Mouse (Mus musculus) kidney, embryonic 15.5 days (tissue): ENCODE data around the gene Mfsd4b1. TPM values are rescaled to one million over a fixed set of nuclear protein-coding genes. Genes with fewer than 3 reads are reported as not detected.

Experiments
- ATAC-seq: fragments of 200-750 bp; cut with Nextera tagmentation; replicated peaks from 2 replicates; pipeline ENCODE4 v1.8.0; 2017; ENCODE audit warnings: moderate TSS enrichment; ENCODE audit not compliant: low FRiP score
- H3K27ac ChIP-seq: fragments of 300-500 bp; sonication (generic); 2 replicates; pipeline ENCODE4 v1.5.1; 2015; ENCODE audit warnings: mild to moderate bottlenecking, inconsistent platforms
- H3K27me3 ChIP-seq: fragments of 300-500 bp; sonication (generic); 2 replicates; pipeline ENCODE4 v1.6.1; 2015; ENCODE audit warnings: inconsistent platforms
- H3K36me3 ChIP-seq: fragments of 300-500 bp; sonication (generic); 2 replicates; pipeline ENCODE4 v1.6.1; 2015; ENCODE audit warnings: inconsistent platforms
- H3K4me1 ChIP-seq: fragments of 300-500 bp; sonication (generic); 2 replicates; pipeline ENCODE4 v1.6.1; 2015; ENCODE audit warnings: inconsistent platforms
- H3K4me2 ChIP-seq: fragments of 300-500 bp; sonication (generic); 2 replicates; pipeline ENCODE4 v1.6.1; 2015; ENCODE audit warnings: moderate library complexity, mild to moderate bottlenecking, inconsistent platforms
- H3K4me3 ChIP-seq: fragments of 300-500 bp; sonication (generic); replicated peaks from 2 replicates; pipeline ENCODE4 v1.5.1; 2015; ENCODE audit warnings: mild to moderate bottlenecking, inconsistent platforms
- H3K9ac ChIP-seq: fragments of 300-500 bp; sonication (generic); 2 replicates; pipeline ENCODE4 v1.6.1; 2015; ENCODE audit warnings: mild to moderate bottlenecking, inconsistent platforms
- H3K9me3 ChIP-seq: fragments of 300-500 bp; sonication (generic); replicated peaks from 2 replicates; pipeline ENCODE4 v1.6.1; 2016; ENCODE audit warnings: inconsistent platforms
- WGBS: fragments of 180-500 bp; shearing (Covaris S2); methylation state at CpG from one replicate; pipeline ENCODE4 v1.1.7; 2015; ENCODE audit warnings: mixed read lengths; 5-methylcytosine and 5-hydroxymethylcytosine counted together
- polyA plus RNA-seq: library from polyadenylated mRNA; unstranded; fragments of >200 nt; fragmentation: Nextera tagmentation; extraction: Ambion mirVana; gene quantifications from 2 replicates; pipeline ENCODE4 v1.2.1, GENCODE M21; 2015

Gene Mfsd4b1
- polyA plus RNA-seq = 5.1 and 5.8 TPM in 2 replicates

DNA sequence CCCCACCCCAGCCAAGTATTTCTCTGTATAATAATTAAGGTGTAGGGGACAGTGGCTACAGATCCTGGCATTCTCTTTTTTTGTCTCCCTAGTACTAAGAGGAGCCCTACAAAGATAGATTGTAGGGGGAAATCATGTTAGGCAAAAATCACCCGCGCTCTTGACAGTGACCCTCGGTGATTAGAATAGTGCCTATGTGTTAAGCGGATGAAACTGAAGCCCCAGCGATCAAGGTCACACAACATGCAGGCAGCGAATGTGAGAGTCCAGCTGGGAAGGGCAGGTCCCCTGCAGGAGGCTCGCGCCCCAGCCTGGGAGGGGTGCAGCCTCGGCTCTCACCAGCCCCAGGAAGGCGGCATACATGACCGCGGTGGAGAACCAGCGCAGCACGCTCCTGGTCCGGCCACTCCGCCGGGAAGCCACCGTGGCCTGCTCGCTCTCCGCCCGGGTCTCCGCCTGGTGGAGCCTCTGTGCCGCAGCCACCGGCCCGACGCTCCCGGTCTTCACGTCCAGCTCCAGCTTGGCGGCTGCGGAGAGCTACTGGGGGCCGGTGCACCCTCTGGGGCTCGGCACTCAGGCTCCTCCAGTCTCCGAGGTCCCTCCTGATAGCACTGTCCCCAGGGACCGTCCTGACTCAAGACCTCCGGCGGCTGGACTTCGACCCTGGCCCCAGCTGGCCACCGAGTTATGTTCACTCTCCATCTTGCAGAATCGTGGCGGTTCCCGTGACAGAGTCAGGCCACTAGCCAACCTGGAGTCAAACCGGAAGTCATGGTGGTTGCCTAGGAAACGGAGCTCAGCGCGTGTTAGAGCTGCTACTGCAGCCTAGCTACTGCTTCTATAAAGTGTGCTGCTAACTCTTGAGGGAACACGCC, at the start of gene Mfsd4b1:
TSS of gene Mfsd4b1 (minus strand) at position 715 of the 875 bp plus-strand sequence.
- peak within 1 kb of the TSS; percentile 90 for H3K4me2 ChIP-seq
- peaks cover 10% of the 10 kb centered on the region for H3K4me1 ChIP-seq
- H3K27ac ChIP-seq = peak within 1 kb of the TSS; percentile 74
- ATAC-seq = peak; percentile 98
- H3K9me3 ChIP-seq = peaks cover 7% of the 10 kb centered on the region; the same call in 1 of the 2 replicates
- H3K4me3 ChIP-seq = peak within 1 kb of the TSS; percentile 55
- H3K36me3 ChIP-seq = no peaks in the 10 kb centered on the region
- H3K9ac ChIP-seq = peak within 1 kb of the TSS; percentile 39
- H3K27me3 ChIP-seq = 0 out of 2 replicates have a peak, but pooled peaks cover 3% of the 10 kb centered on the region
- 1% methylated on average over 44 of the region's 46 CpGs for WGBS

DNA sequence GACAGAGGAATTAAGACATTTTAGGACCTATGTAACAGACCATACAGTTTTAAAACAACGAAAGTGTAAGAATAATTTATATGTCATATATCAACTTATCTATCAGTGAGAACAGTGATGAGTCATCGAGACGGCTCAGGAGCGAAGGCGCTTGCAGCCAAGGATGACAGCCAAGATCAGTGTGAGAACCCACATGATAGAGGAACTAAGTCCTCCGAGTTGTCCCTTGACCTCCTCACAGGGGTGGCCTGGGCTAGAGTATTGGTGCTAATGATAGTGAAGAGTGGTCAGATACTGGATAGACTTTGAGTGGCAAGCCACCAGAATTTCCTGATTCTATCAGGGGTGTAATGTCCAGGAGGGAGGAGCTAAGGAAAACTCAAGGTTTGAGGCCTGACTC, 48.5 kb upstream of the Mfsd4b1 start:
- no peak overlapping the region for H3K9ac ChIP-seq
- H3K36me3 ChIP-seq = no peaks in the 10 kb centered on the region
- 83% methylated on average over 6 of the region's 6 CpGs for WGBS
- no peak for ATAC-seq
- peaks cover 9% of the 10 kb centered on the region; the same call in 1 of the 2 replicates for H3K4me1 ChIP-seq
- no peak overlapping the region for H3K27ac ChIP-seq
- H3K4me3 ChIP-seq = no peak overlapping the region
- H3K4me2 ChIP-seq = no peak overlapping the region
- H3K27me3 ChIP-seq = no peaks in the 10 kb centered on the region
- H3K9me3 ChIP-seq = no peaks in the 10 kb centered on the region

DNA sequence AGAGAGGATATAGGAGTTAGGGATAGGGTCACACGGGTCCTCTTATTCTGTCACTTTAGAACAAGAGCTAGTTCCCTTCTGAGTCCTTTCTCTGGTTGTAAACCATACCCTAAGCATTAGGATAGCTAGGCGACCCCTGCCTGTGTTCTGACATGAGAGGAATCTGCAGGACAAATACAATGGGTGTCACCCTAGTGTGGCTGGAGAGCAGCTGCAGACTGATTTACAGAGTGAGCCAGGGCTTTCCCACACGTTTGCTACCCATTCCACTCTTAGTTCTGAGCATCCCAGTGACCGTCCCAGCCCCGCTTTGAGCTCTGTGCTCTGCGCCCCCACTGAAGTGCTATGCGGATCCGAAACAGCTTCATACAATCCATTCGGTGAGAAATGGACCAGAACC, 45.6 kb upstream of the Mfsd4b1 start:
- ATAC-seq = no peak
- Histone ChIP-seq H3K4me2 (no peak overlapping the region), H3K36me3 (no peaks in the 10 kb centered on the region), H3K4me3 (no peak overlapping the region), H3K9ac (no peak overlapping the region), H3K27me3 (no peaks in the 10 kb centered on the region), H3K4me1 (peaks cover 9% of the 10 kb centered on the region; the same call in 1 of the 2 replicates), H3K27ac (no peak overlapping the region), H3K9me3 (no peaks in the 10 kb centered on the region)
- 67% methylated on average over 9 of the region's 9 CpGs for WGBS

GRCm38 (mm10) chr10:40069270-40069669, 44.2 kb upstream of the Mfsd4b1 start:
- no peak overlapping the region for H3K27ac ChIP-seq
- H3K27me3 ChIP-seq = no peaks in the 10 kb centered on the region
- H3K4me1 ChIP-seq = peaks cover 18% of the 10 kb centered on the region
- WGBS = 53% methylated on average over 4 of the region's 4 CpGs
- no peak overlapping the region for H3K9ac ChIP-seq
- no peak overlapping the region for H3K4me3 ChIP-seq
- H3K4me2 ChIP-seq = no peak overlapping the region
- no peak for ATAC-seq
- H3K36me3 ChIP-seq = no peaks in the 10 kb centered on the region
- no peaks in the 10 kb centered on the region for H3K9me3 ChIP-seq

DNA sequence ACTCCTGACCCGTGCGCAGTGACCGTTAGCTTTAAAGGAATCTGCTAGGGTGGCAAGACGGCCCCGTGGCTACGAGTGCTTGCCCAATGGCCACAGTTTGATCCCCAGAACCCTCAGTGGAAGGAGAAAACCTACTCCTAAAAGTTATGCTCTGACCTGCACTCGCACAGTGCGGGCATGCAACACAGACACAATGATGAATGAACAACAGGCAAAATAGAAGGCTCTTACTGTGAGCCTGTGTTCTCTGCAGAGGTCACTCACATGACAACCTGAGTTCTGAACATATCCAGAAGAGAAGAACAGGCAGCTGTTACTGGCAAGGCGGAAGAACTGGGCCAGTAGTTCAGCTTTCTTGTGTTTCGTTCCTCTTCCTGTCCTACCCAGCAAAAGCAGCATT, 43.5 kb upstream of the Mfsd4b1 start:
- Histone ChIP-seq H3K36me3 (no peaks in the 10 kb centered on the region), H3K9ac (no peak overlapping the region), H3K4me3 (no peak overlapping the region), H3K27me3 (no peaks in the 10 kb centered on the region), H3K27ac (no peak overlapping the region), H3K4me2 (no peak overlapping the region), H3K4me1 (peaks cover 22% of the 10 kb centered on the region), H3K9me3 (no peaks in the 10 kb centered on the region)
- ATAC-seq = no peak
- WGBS = 72% methylated on average over 10 of the region's 10 CpGs

GRCm38 (mm10) chr10:40067529-40067928, 42.5 kb upstream of the Mfsd4b1 start:
- Histone ChIP-seq H3K4me1 (peaks cover 26% of the 10 kb centered on the region), H3K9ac (no peak overlapping the region), H3K4me3 (no peak overlapping the region), H3K27me3 (no peaks in the 10 kb centered on the region), H3K9me3 (no peaks in the 10 kb centered on the region), H3K4me2 (no peak overlapping the region), H3K36me3 (no peaks in the 10 kb centered on the region), H3K27ac (no peak overlapping the region)
- no peak for ATAC-seq
- WGBS = 58% methylated on average over 1 of the region's 1 CpGs

DNA sequence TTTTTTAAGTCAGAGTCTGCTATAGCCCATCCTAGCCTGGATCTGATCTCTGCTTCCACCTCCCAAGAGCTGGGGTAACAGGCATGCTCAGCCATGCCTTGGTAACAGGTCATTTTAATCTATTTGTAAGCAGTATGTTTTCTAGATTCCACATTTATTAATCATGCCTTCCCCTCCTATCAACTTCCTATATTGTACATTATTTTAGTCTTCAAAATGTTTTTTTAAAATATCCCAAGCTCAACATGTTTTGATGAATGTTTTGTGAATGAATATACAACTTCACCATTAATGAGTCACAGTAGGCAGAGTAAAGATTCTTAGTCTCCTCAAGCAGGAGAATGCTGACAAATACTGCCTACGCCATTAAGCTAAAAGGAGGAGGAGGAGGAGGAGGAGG, 42.0 kb upstream of the Mfsd4b1 start:
- H3K27me3 ChIP-seq = no peaks in the 10 kb centered on the region
- no peaks in the 10 kb centered on the region for H3K9me3 ChIP-seq
- no peak overlapping the region for H3K4me3 ChIP-seq
- no peak overlapping the region for H3K9ac ChIP-seq
- ATAC-seq = no peak
- H3K4me2 ChIP-seq = no peak overlapping the region
- H3K27ac ChIP-seq = no peak overlapping the region
- 50% methylated on average over 1 of the region's 1 CpGs for WGBS
- no peaks in the 10 kb centered on the region for H3K36me3 ChIP-seq
- peaks cover 26% of the 10 kb centered on the region for H3K4me1 ChIP-seq

DNA sequence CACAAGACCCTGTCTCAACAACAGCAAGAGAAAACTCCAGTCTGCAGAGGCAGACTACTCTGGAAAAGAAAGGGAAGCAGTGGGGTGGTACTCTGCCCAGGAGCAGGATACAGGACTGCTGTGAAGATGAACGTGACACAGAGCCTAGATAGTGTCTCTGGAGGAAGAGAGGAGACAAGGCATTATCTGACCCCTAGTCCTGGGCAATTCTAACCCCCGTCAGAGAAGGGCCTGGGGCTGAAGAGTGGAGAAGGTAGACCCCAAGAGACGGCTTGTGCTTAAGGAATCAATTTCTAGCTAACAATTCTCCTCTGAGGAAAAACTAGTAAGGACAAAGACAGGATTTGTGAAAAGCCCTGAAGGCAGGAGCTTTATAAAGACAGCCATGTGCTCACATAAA, 40.3 kb upstream of the Mfsd4b1 start:
- no peaks in the 10 kb centered on the region for H3K9me3 ChIP-seq
- ATAC-seq = no peak
- H3K4me3 ChIP-seq = no peak overlapping the region
- H3K27me3 ChIP-seq = no peaks in the 10 kb centered on the region
- H3K4me2 ChIP-seq = no peak overlapping the region
- 76% methylated on average over 3 of the region's 3 CpGs for whole genome bisulfite sequencing
- H3K36me3 ChIP-seq = no peaks in the 10 kb centered on the region
- no peak overlapping the region for H3K9ac ChIP-seq
- peaks cover 30% of the 10 kb centered on the region for H3K4me1 ChIP-seq
- H3K27ac ChIP-seq = no peak overlapping the region

DNA sequence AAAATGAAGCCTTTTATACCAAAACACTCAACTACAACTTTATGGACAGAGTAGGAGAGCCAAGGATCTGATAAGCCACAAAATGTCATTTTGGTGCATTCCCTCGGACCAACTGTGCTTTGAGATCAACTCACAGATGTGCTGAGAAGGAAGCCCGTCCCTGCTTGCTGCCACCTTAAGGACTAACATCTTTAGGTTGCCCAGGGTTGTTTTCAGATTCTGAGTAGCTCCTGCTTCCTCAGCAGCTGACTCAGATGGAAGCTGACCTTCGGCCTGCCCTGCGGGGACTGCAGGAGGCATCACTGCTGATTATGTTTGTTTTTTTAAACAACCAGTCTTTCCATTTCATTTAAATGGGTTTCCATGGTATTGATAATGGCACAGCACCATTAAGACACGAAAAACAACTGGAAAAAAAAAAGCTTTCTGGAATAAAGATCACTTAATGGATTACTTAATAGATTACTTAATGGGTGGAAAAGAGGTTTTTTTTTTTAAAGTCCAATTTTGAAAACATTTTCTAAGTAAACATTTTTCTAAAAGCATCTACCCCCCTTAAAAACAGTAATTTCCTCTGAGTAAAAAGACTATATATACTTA, 38.3 kb upstream of the Mfsd4b1 start:
- no peaks in the 10 kb centered on the region for H3K9me3 ChIP-seq
- H3K4me2 ChIP-seq = peak overlapping the region; percentile 32
- H3K27ac ChIP-seq = peak overlapping the region; percentile 90
- H3K4me3 ChIP-seq = no peak overlapping the region
- no peaks in the 10 kb centered on the region for H3K27me3 ChIP-seq
- H3K4me1 ChIP-seq = peaks cover 35% of the 10 kb centered on the region
- H3K36me3 ChIP-seq = no peaks in the 10 kb centered on the region
- no peak overlapping the region for H3K9ac ChIP-seq
- 30% methylated on average over 5 of the region's 5 CpGs for WGBS
- ATAC-seq = 0 out of 2 replicates have a peak, but pooled peaks have one; percentile 19

- Histone ChIP-seq H3K27ac (peak overlapping the region; percentile 90), H3K27me3 (no peaks in the 10 kb centered on the region), H3K4me1 (peaks cover 36% of the 10 kb centered on the region), H3K9ac (no peak overlapping the region), H3K4me2 (peak overlapping the region; percentile 32), H3K9me3 (no peaks in the 10 kb centered on the region), H3K36me3 (no peaks in the 10 kb centered on the region), H3K4me3 (no peak overlapping the region)
- WGBS = 53% methylated on average over 6 of the region's 6 CpGs
- no peak for ATAC-seq
Measured at GRCm38 (mm10) chr10:40062812-40063211, 37.7 kb upstream of the Mfsd4b1 start.

GRCm38 (mm10) chr10:40061926-40062325, 36.9 kb upstream of the Mfsd4b1 start:
- H3K9ac ChIP-seq = no peak overlapping the region
- H3K9me3 ChIP-seq = no peaks in the 10 kb centered on the region
- peaks cover 45% of the 10 kb centered on the region for H3K4me1 ChIP-seq
- H3K36me3 ChIP-seq = no peaks in the 10 kb centered on the region
- peak overlapping the region; percentile 90 for H3K27ac ChIP-seq
- no peak overlapping the region for H3K4me2 ChIP-seq
- H3K27me3 ChIP-seq = no peaks in the 10 kb centered on the region
- no peak overlapping the region for H3K4me3 ChIP-seq
- 70% methylated on average over 5 of the region's 5 CpGs for WGBS
- no peak for ATAC-seq

DNA sequence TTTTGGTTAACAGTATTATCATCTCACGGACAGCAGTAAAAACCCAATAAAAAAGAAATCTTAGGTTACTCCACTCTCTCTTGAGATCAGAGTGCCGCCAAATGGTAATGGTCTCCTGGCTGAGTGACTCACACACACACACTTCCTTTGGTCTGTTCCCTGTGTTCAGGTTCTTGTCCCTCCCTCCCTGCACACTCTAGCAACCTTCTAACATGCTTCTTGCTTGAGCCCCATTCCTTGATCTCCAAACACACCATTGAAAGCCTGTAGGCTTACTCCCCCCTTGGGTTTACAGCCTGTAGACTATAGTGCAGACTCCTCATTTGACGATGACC, 33.7 kb upstream of the Mfsd4b1 start:
- Histone ChIP-seq H3K27me3 (no peaks in the 10 kb centered on the region), H3K27ac (peak overlapping the region; percentile 70), H3K4me3 (no peak overlapping the region), H3K36me3 (no peaks in the 10 kb centered on the region), H3K4me1 (peaks cover 37% of the 10 kb centered on the region), H3K9me3 (no peaks in the 10 kb centered on the region), H3K4me2 (no peak overlapping the region), H3K9ac (no peak overlapping the region)
- no peak for ATAC-seq
- 44% methylated on average over 3 of the region's 3 CpGs for WGBS
